Mouse (Mus musculus): ENCODE data around the gene Tmem163.

Tmem163 gene

GRCm38 (mm10) chr1:127500219-127500618, 179.1 kb downstream of the Tmem163 start:
- peak; percentile 60 for DNase-seq (ENCODE audit: low read depth, low spot score)

GRCm38 (mm10) chr1:127498746-127499145, 180.6 kb downstream of the Tmem163 start:
- no peak for DNase-seq (ENCODE audit: low read depth, low spot score)

GRCm38 (mm10) chr1:127496737-127497543, 182.4 kb downstream of the Tmem163 start:
- DNase-seq (ENCODE audit: low read depth, low spot score): peak; percentile 44

- DNase-seq (ENCODE audit: low read depth, low spot score): no peak
Observed at GRCm38 (mm10) chr1:127487161-127487560, 192.2 kb downstream of the Tmem163 start.

GRCm38 (mm10) chr1:127484826-127485225, 194.5 kb downstream of the Tmem163 start:
- no peak for DNase-seq (ENCODE audit: low read depth, low spot score)

- DNase-seq (ENCODE audit: low read depth, low spot score): no peak
Observed at GRCm38 (mm10) chr1:127484188-127484587, 195.2 kb downstream of the Tmem163 start.

- no peak for DNase-seq (ENCODE audit: low read depth, low spot score)
Observed at GRCm38 (mm10) chr1:127482911-127483310, 196.4 kb downstream of the Tmem163 start.

GRCm38 (mm10) chr1:127475756-127476155, 203.6 kb downstream of the Tmem163 start:
- DNase-seq (ENCODE audit: low read depth, low spot score): no peak

GRCm38 (mm10) chr1:127470175-127470574, 209.2 kb downstream of the Tmem163 start:
- DNase-seq (ENCODE audit: low read depth, low spot score): no peak

- no peak for DNase-seq (ENCODE audit: low read depth, low spot score)
Observed at GRCm38 (mm10) chr1:127467238-127467637, 212.1 kb downstream of the Tmem163 start.

GRCm38 (mm10) chr1:127465292-127465691, 214.1 kb downstream of the Tmem163 start:
- no peak for DNase-seq (ENCODE audit: low read depth, low spot score)

- no peak for DNase-seq (ENCODE audit: low read depth, low spot score)
Observed at GRCm38 (mm10) chr1:127464041-127464440, 215.3 kb downstream of the Tmem163 start.

GRCm38 (mm10) chr1:127461017-127461416, 218.3 kb downstream of the Tmem163 start:
- DNase-seq (ENCODE audit: low read depth, low spot score): no peak

GRCm38 (mm10) chr1:127459576-127459975, 219.8 kb downstream of the Tmem163 start:
- DNase-seq (ENCODE audit: low read depth, low spot score): no peak

GRCm38 (mm10) chr1:127459015-127459451, 220.3 kb downstream of the Tmem163 start:
- DNase-seq (ENCODE audit: low read depth, low spot score): peak; percentile 69

GRCm38 (mm10) chr1:127453397-127453796, 226.0 kb downstream of the Tmem163 start:
- no peak for DNase-seq (ENCODE audit: low read depth, low spot score)

GRCm38 (mm10) chr1:127444836-127445485, 234.4 kb downstream of the Tmem163 start:
- no peak for DNase-seq (ENCODE audit: low read depth, low spot score)

GRCm38 (mm10) chr1:127442880-127443877, 236.2 kb downstream of the Tmem163 start:
- no peak for DNase-seq (ENCODE audit: low read depth, low spot score)

- no peak for DNase-seq (ENCODE audit: low read depth, low spot score)
Observed at GRCm38 (mm10) chr1:127441736-127442135, 237.6 kb downstream of the Tmem163 start.

- DNase-seq (ENCODE audit: low read depth, low spot score): no peak
Observed at GRCm38 (mm10) chr1:127441007-127441406, 238.3 kb downstream of the Tmem163 start.

GRCm38 (mm10) chr1:127439452-127439891, 239.9 kb downstream of the Tmem163 start:
- no peak for DNase-seq (ENCODE audit: low read depth, low spot score)

- DNase-seq (ENCODE audit: low read depth, low spot score): no peak
Observed at GRCm38 (mm10) chr1:127437091-127437490, 242.3 kb downstream of the Tmem163 start.

Data from retina, postnatal 7 days (tissue).